Mouse (Mus musculus): ENCODE results near the gene Adap1.

GRCm38 (mm10) chr5:139371118-139371517 is 45.7 kb upstream of the Adap1 start:
- TF ChIP-seq CTCF (IDR thresholded peaks at IDR 0.05; ENCODE audit: low read depth), result no peak
- no peak for TF ChIP-seq EP300 (IDR thresholded peaks at IDR 0.05; ENCODE audit: low read depth)
